24 mouse cellular contexts compared by ENCODE assay signal in genomic region chr8:61643215-61643614, GRCm38 (mm10).
DNase-seq lines count a peak whose midpoint lies in the region; ATAC-seq and TF ChIP-seq lines count a peak whose summit lies in the region.
"Had no signal": no experiment of that assay in that cellular context is flagged by ENCODE, and none has a peak within 500 bp of the region (broad histone marks: within the 10 kb centered on the region; RNA-seq: fewer than 3 reads in every experiment).

No protein-coding gene starts in this region.

- in situ Hi-C loops in CH12.LX (cut with MboI; ENCODE audit: low pct_ligation_motif_present, low pct_unique_long_range_greater_than_20kb, low sequenced_read_pairs), result no loop called here

- no peaks in the 10 kb centered on the region for H3K79me2 ChIP-seq in CH12.LX (replicated peaks; ENCODE audit: control insufficient read depth, extremely low read depth, insufficient read depth, poor library complexity, severe bottlenecking)

- intact Hi-C loops in heart, postnatal 14 days (cut with DNase I), result no loop called here

- no peak for TF ChIP-seq RAD21 in CH12.LX (IDR thresholded peaks at IDR 0.05; ENCODE audit: low read depth, low read length)

- H3K4me3 ChIP-seq in heart, postnatal 0 days (ENCODE audit: low read depth, low read length), result no peak overlapping the region
- no peak overlapping the region for H3K4me3 ChIP-seq in CH12.LX (replicated peaks in 1 of 3; ENCODE audit: low read depth in 2 of 3, low read length in 2 of 3, poor library complexity in 1 of 3)
- H3K4me3 ChIP-seq: forebrain, embryonic 15.5 days; heart, embryonic 12.5 days; hindbrain, embryonic 12.5 days; limb, embryonic 13.5 days; liver, embryonic 12.5 days; neural tube, embryonic 12.5 days had no signal

- no peak for TF ChIP-seq POLR2A in CH12.LX (IDR thresholded peaks at IDR 0.05; ENCODE audit: low read depth, low read length)

- no peak for TF ChIP-seq EP300 in heart, postnatal 0 days (IDR thresholded peaks at IDR 0.05; ENCODE audit: low read depth)
- no peak for TF ChIP-seq EP300 in CH12.LX (IDR thresholded peaks at IDR 0.05; ENCODE audit: low read length)

- peak overlapping the region; percentile 47 for H3K27ac ChIP-seq in heart, postnatal 0 days (ENCODE audit: low read depth)
- H3K27ac ChIP-seq in CH12.LX (ENCODE audit: insufficient read depth, low read depth), result no peak overlapping the region
- H3K27ac ChIP-seq: forebrain, embryonic 15.5 days; hindbrain, embryonic 12.5 days; hindbrain, postnatal 0 days; limb, embryonic 13.5 days; liver, embryonic 12.5 days; neural tube, embryonic 12.5 days had no signal

- dilution Hi-C loops in CH12.LX (cut with MboI; ENCODE audit: extremely low pct_ligation_motif_present, extremely low pct_unique_long_range_greater_than_20kb, low sequenced_read_pairs), result no loop called here

- WGBS in heart, postnatal 0 days, result 42% methylated on average over 3 of the region's 3 CpGs

- no peaks in the 10 kb centered on the region for H3K9me3 ChIP-seq in heart, postnatal 0 days (replicated peaks; ENCODE audit: control insufficient read depth, low read length)
- H3K9me3 ChIP-seq in CH12.LX (replicated peaks; ENCODE audit: low read length), result no peaks in the 10 kb centered on the region
- H3K9me3 ChIP-seq: forebrain, embryonic 15.5 days; G1E; heart, embryonic 12.5 days; hindbrain, embryonic 12.5 days; limb, embryonic 13.5 days; liver, embryonic 12.5 days; neural tube, embryonic 12.5 days had no signal

- peaks cover 37% of the 10 kb centered on the region for H3K4me1 ChIP-seq in heart, postnatal 0 days (ENCODE audit: control insufficient read depth, insufficient read depth)
- peaks cover 0 to 9% of the 10 kb centered on the region in 2 experiments; a peak in 1 of 4 replicates for H3K4me1 ChIP-seq in CH12.LX (ENCODE audit: control insufficient read depth in 1 of 2, insufficient read depth in 2 of 2)
- H3K4me1 ChIP-seq: neural tube, embryonic 12.5 days had no signal

- H3K36me3 ChIP-seq in heart, postnatal 0 days (replicated peaks; ENCODE audit: control insufficient read depth, insufficient read depth, low read length), result peaks cover 8% of the 10 kb centered on the region; the same call in 1 of the 2 replicates
- no peaks in the 10 kb centered on the region for H3K36me3 ChIP-seq in CH12.LX (replicated peaks in 1 of 2; ENCODE audit: control insufficient read depth in 1 of 2, insufficient read depth in 1 of 2, low read length in 1 of 2)
- H3K36me3 ChIP-seq: forebrain, embryonic 15.5 days; G1E; hindbrain, embryonic 12.5 days; limb, embryonic 13.5 days; liver, embryonic 12.5 days; neural tube, embryonic 12.5 days had no signal

- DNase-seq in heart, postnatal 0 days (ENCODE audit: low spot score), result no peak
- DNase-seq in heart, postnatal 14 days, result no peak
- peak; percentile 43 for DNase-seq in A20 (ENCODE audit: low read depth, low spot score)
- peak; percentile 21 for DNase-seq in CH12.LX (ENCODE audit: extremely low read depth)
- peak; percentile 1 for DNase-seq in naive thymus-derived CD4-positive, alpha-beta T cell, adult 2 months (ENCODE audit: low read depth)
- DNase-seq in ovary, postnatal 14 days (ENCODE audit: low spot score), result no peak
- DNase-seq: adrenal gland, adult 8-10 months; cerebellum, adult 8-10 months; cerebellum, postnatal 25 days; kidney, adult 11 months; kidney, postnatal 14 days; lung, adult 18-20 months; lung, postnatal 10 days; right cerebral cortex, postnatal 4 days had no signal

- TF ChIP-seq CTCF in heart, postnatal 0 days (IDR thresholded peaks at IDR 0.05; ENCODE audit: low read depth), result no peak
- TF ChIP-seq CTCF in CH12.LX (conservative IDR thresholded peaks at IDR 0.05 in 1 of 2, IDR thresholded peaks at IDR 0.05 in 1 of 2; ENCODE audit: low read depth in 2 of 2, low read length in 2 of 2), result no peak

- no peak for ATAC-seq in heart, postnatal 0 days (ENCODE audit: insufficient read depth, low read depth)
- ATAC-seq: hindbrain, postnatal 0 days; liver, embryonic 12.5 days; midbrain, embryonic 16.5 days had no signal

- H3K4me2 ChIP-seq in heart, postnatal 0 days (ENCODE audit: low read depth, low read length), result no peak overlapping the region
- no peak overlapping the region; the same call in 1 of the 2 replicates for H3K4me2 ChIP-seq in CH12.LX (ENCODE audit: insufficient read depth, low read depth, poor library complexity, severe bottlenecking)
- H3K4me2 ChIP-seq: forebrain, embryonic 15.5 days; heart, embryonic 12.5 days; hindbrain, embryonic 12.5 days; limb, embryonic 13.5 days; liver, embryonic 12.5 days; midbrain, embryonic 11.5 days; neural tube, embryonic 12.5 days had no signal

- no peak overlapping the region for H3K9ac ChIP-seq in heart, postnatal 0 days (replicated peaks; ENCODE audit: low read depth, low read length)
- no peak overlapping the region for H3K9ac ChIP-seq in CH12.LX (ENCODE audit: insufficient read depth, low read depth)
- H3K9ac ChIP-seq: forebrain, embryonic 15.5 days; heart, embryonic 12.5 days; hindbrain, embryonic 12.5 days; limb, embryonic 13.5 days; liver, embryonic 12.5 days; neural tube, embryonic 12.5 days had no signal

- no peaks in the 10 kb centered on the region for H3K27me3 ChIP-seq in heart, postnatal 0 days (ENCODE audit: control insufficient read depth, insufficient read depth, low read length)
- H3K27me3 ChIP-seq in CH12.LX (replicated peaks), result no peaks in the 10 kb centered on the region
- H3K27me3 ChIP-seq: forebrain, embryonic 15.5 days; heart, embryonic 12.5 days; hindbrain, embryonic 12.5 days; limb, embryonic 13.5 days; liver, embryonic 12.5 days; neural tube, embryonic 12.5 days had no signal

TF ChIP-seq in CH12.LX, 34 proteins besides CTCF, POLR2A, EP300 and RAD21:
- TF ChIP-seq MAZ (IDR thresholded peaks at IDR 0.05; ENCODE audit: low read depth, low read length) (no peak), USF2 (conservative IDR thresholded peaks at IDR 0.05; ENCODE audit: low read depth, low read length) (no peak), ELF1 (IDR thresholded peaks at IDR 0.05; ENCODE audit: low read depth, low read length) (0 out of 2 replicates have a peak, but pooled peaks have one; percentile 19)
TF ChIP-seq in CH12.LX: peak in this region for 1.

Comparison
In these comparisons a context has a peak if more than half of its experiments do, and no peak if none do; other contexts are left out.
1. DNase-seq: peak in A20 (single experiment), CH12.LX (single experiment) and naive thymus-derived CD4-positive, alpha-beta T cell, adult 2 months (single experiment); none in heart, postnatal 0 days (single experiment), heart, postnatal 14 days (0 of 2) and ovary, postnatal 14 days (single experiment).